Comparison of ENCODE assay signal across 19 mouse cellular contexts in the genomic region with DNA sequence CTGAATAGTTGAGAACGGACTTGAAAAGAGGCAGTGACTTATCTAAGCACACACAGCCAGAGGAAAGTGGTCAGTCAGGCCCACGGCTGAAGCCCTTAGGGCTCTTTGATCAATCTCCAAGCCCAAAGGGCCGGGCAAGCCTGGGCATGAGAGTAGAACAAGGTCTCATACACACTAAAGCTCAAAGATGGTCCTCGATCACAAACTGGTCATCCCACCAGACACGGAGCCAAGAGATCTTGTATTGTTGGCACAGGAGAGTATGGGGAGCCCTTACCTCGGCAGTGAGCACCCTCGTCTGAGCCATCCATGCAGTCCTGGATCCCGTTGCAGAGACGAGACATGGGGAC. TPM values are rescaled to one million over a fixed set of nuclear protein-coding genes. Genes with fewer than 3 reads are reported as not detected.
DNase-seq lines count a peak whose midpoint lies in the region; ATAC-seq and TF ChIP-seq lines count a peak whose summit lies in the region.
"Had no signal": no experiment of that assay in that cellular context is flagged by ENCODE, and none has a peak within 500 bp of the region (broad histone marks: within the 10 kb centered on the region; RNA-seq: fewer than 3 reads in every experiment).

No protein-coding gene starts in this region.

- no peaks in the 10 kb centered on the region for H3K9me3 ChIP-seq in kidney, embryonic 16.5 days (ENCODE audit: low read length)
- no peaks in the 10 kb centered on the region for H3K9me3 ChIP-seq in embryonic facial prominence, embryonic 14.5 days (ENCODE audit: control insufficient read depth, low read length)
- H3K9me3 ChIP-seq in limb, embryonic 14.5 days (ENCODE audit: control insufficient read depth, low read length): no peaks in the 10 kb centered on the region
- H3K9me3 ChIP-seq: neural tube, embryonic 12.5 days had no signal

- H3K36me3 ChIP-seq in kidney, embryonic 16.5 days (ENCODE audit: insufficient read depth, low read length): peaks cover 20% of the 10 kb centered on the region
- H3K36me3 ChIP-seq in embryonic facial prominence, embryonic 14.5 days (ENCODE audit: control insufficient read depth, insufficient read depth, low read length): peaks cover 86% of the 10 kb centered on the region
- H3K36me3 ChIP-seq in limb, embryonic 14.5 days (ENCODE audit: control insufficient read depth, insufficient read depth, low read length): peaks cover 84% of the 10 kb centered on the region

- no peak for DNase-seq in kidney, adult 8-10 months
- DNase-seq in R1 (ENCODE audit: low read depth, low spot score): peak; percentile 25
- no peak for DNase-seq in embryonic facial prominence, embryonic 14.5 days (ENCODE audit: low spot score)
- no peak for DNase-seq in limb, embryonic 14.5 days (ENCODE audit: low spot score)
- no peak for DNase-seq in cerebellum, adult 11 months
- no peak for DNase-seq in c-Kit-positive CD71-positive TER-119-positive erythroid progenitor cells, embryonic 14.5 days (ENCODE audit: low spot score)
- DNase-seq in frontal cortex, postnatal 25 days (ENCODE audit: low spot score in 2 of 2): no peak
- DNase-seq: adrenal gland, postnatal 25 days; B cell, adult 2 months; cerebellum, adult 9-10 months; heart, postnatal 14 days; spleen, adult 18-20 months; thymus, postnatal 36 days had no signal

- peak overlapping the region; percentile 54 for H3K27ac ChIP-seq in kidney, embryonic 16.5 days (ENCODE audit: low read length)
- H3K27ac ChIP-seq in embryonic facial prominence, embryonic 14.5 days (replicated peaks; ENCODE audit: low read depth, low read length): peak overlapping the region; percentile 75
- H3K27ac ChIP-seq in limb, embryonic 14.5 days (replicated peaks; ENCODE audit: low read depth, low read length): peak overlapping the region; percentile 14; the same call in 1 of the 2 replicates
- H3K27ac ChIP-seq: liver, embryonic 14.5 days; neural tube, embryonic 12.5 days had no signal

- H3K4me3 ChIP-seq in kidney, embryonic 16.5 days (ENCODE audit: low read length): no peak overlapping the region
- H3K4me3 ChIP-seq in embryonic facial prominence, embryonic 14.5 days (ENCODE audit: low read depth, low read length): no peak overlapping the region
- no peak overlapping the region for H3K4me3 ChIP-seq in limb, embryonic 14.5 days (replicated peaks; ENCODE audit: low read length)
- H3K4me3 ChIP-seq: neural tube, embryonic 12.5 days had no signal

- peaks cover 38% of the 10 kb centered on the region for H3K4me1 ChIP-seq in kidney, embryonic 16.5 days (ENCODE audit: insufficient read depth, low read length)
- peaks cover 33% of the 10 kb centered on the region for H3K4me1 ChIP-seq in embryonic facial prominence, embryonic 14.5 days (ENCODE audit: control insufficient read depth, insufficient read depth, low read length)
- peaks cover 26% of the 10 kb centered on the region for H3K4me1 ChIP-seq in limb, embryonic 14.5 days (ENCODE audit: control insufficient read depth, insufficient read depth, low read length)

- no peak overlapping the region for H3K9ac ChIP-seq in kidney, embryonic 16.5 days (replicated peaks; ENCODE audit: low read length)
- no peak overlapping the region for H3K9ac ChIP-seq in embryonic facial prominence, embryonic 14.5 days (ENCODE audit: low read depth, low read length)
- no peak overlapping the region for H3K9ac ChIP-seq in limb, embryonic 14.5 days (ENCODE audit: low read depth, low read length, severe bottlenecking)
- H3K9ac ChIP-seq: liver, embryonic 14.5 days; neural tube, embryonic 12.5 days had no signal

- no peak for ATAC-seq in kidney, embryonic 16.5 days (ENCODE audit: low FRiP score, low TSS enrichment)
- no peak for ATAC-seq in embryonic facial prominence, embryonic 14.5 days (ENCODE audit: low read depth)
- no peak for ATAC-seq in limb, embryonic 14.5 days (ENCODE audit: low FRiP score, low read depth)
- ATAC-seq: activated CD4-positive, CD25-positive, alpha-beta regulatory T cell, adult 4 months; hindbrain, embryonic 16.5 days had no signal

- TF ChIP-seq POLR2A in limb, embryonic 14.5 days (IDR thresholded peaks at IDR 0.05; ENCODE audit: borderline replicate concordance, extremely low read depth, insufficient read depth, insufficient read length): no peak

- H3K27me3 ChIP-seq in kidney, embryonic 16.5 days (ENCODE audit: insufficient read depth, low read length): peaks cover 6% of the 10 kb centered on the region; the same call in 1 of the 2 replicates
- no peaks in the 10 kb centered on the region for H3K27me3 ChIP-seq in embryonic facial prominence, embryonic 14.5 days (replicated peaks; ENCODE audit: control insufficient read depth, insufficient read depth, low read length)
- no peaks in the 10 kb centered on the region for H3K27me3 ChIP-seq in limb, embryonic 14.5 days (ENCODE audit: control insufficient read depth, insufficient read depth, low read length)
- H3K27me3 ChIP-seq: neural tube, embryonic 12.5 days had no signal

- H3K4me2 ChIP-seq in kidney, embryonic 16.5 days (replicated peaks; ENCODE audit: low read depth, low read length): no peak overlapping the region
- H3K4me2 ChIP-seq in embryonic facial prominence, embryonic 14.5 days (ENCODE audit: low read depth, low read length): no peak overlapping the region
- H3K4me2 ChIP-seq in limb, embryonic 14.5 days (replicated peaks; ENCODE audit: low read depth, low read length, severe bottlenecking): no peak overlapping the region
- H3K4me2 ChIP-seq: heart, embryonic 11.5 days; neural tube, embryonic 12.5 days had no signal

- 87% methylated on average over 9 of the region's 9 CpGs for WGBS in kidney, embryonic 16.5 days
- 83% methylated on average over 9 of the region's 9 CpGs for WGBS in embryonic facial prominence, embryonic 14.5 days
- WGBS in limb, embryonic 14.5 days: 82% methylated on average over 9 of the region's 9 CpGs

RNA-seq across cellular contexts. Expression of gene Lrp1, which starts 10.9 kb away (rescaled TPM):
- 70.9 and 71.7 TPM in 2 replicates for polyA plus RNA-seq in kidney, embryonic 16.5 days (2015; fragmentation: Nextera tagmentation; extraction: Ambion mirVana)
- polyA plus RNA-seq in embryonic facial prominence, embryonic 14.5 days (2014; fragmentation: Nextera tagmentation; extraction: Ambion mirVana): 137 and 145 TPM in 2 replicates
- polyA plus RNA-seq in limb, embryonic 14.5 days (2012; rRNA removed): 261 and 271 TPM in 2 replicates
- 146 and 172 TPM in 2 replicates for polyA plus RNA-seq in limb, embryonic 14.5 days (2014; fragmentation: Nextera tagmentation; extraction: Ambion mirVana)

RNA-seq across cellular contexts. Expression of gene Stat6, which starts 32.7 kb away (rescaled TPM):
- polyA plus RNA-seq in kidney, embryonic 16.5 days (2015; fragmentation: Nextera tagmentation; extraction: Ambion mirVana): 33.8 and 37.4 TPM in 2 replicates
- 22.9 and 23.1 TPM in 2 replicates for polyA plus RNA-seq in embryonic facial prominence, embryonic 14.5 days (2014; fragmentation: Nextera tagmentation; extraction: Ambion mirVana)
- 30.7 and 33.5 TPM in 2 replicates for polyA plus RNA-seq in limb, embryonic 14.5 days (2012; rRNA removed)
- 22.2 and 24.6 TPM in 2 replicates for polyA plus RNA-seq in limb, embryonic 14.5 days (2014; fragmentation: Nextera tagmentation; extraction: Ambion mirVana)

RNA-seq across cellular contexts. Expression of gene Nemp1, which starts 56.7 kb away (rescaled TPM):
- polyA plus RNA-seq in kidney, embryonic 16.5 days (2015; fragmentation: Nextera tagmentation; extraction: Ambion mirVana): 10.6 and 10.7 TPM in 2 replicates
- 10.5 and 11.2 TPM in 2 replicates for polyA plus RNA-seq in embryonic facial prominence, embryonic 14.5 days (2014; fragmentation: Nextera tagmentation; extraction: Ambion mirVana)
- polyA plus RNA-seq in limb, embryonic 14.5 days (2012; rRNA removed): 12.3 and 13.9 TPM in 2 replicates
- polyA plus RNA-seq in limb, embryonic 14.5 days (2014; fragmentation: Nextera tagmentation; extraction: Ambion mirVana): 9.0 and 10.2 TPM in 2 replicates

RNA-seq across cellular contexts. Expression of gene Nab2, which starts 58.3 kb away (rescaled TPM):
- polyA plus RNA-seq in kidney, embryonic 16.5 days (2015; fragmentation: Nextera tagmentation; extraction: Ambion mirVana): 28.8 and 32.1 TPM in 2 replicates
- polyA plus RNA-seq in embryonic facial prominence, embryonic 14.5 days (2014; fragmentation: Nextera tagmentation; extraction: Ambion mirVana): 15.2 and 16.1 TPM in 2 replicates
- polyA plus RNA-seq in limb, embryonic 14.5 days (2012; rRNA removed): 64.5 and 68.3 TPM in 2 replicates
- polyA plus RNA-seq in limb, embryonic 14.5 days (2014; fragmentation: Nextera tagmentation; extraction: Ambion mirVana): 16.4 and 19.9 TPM in 2 replicates

Comparison
In these comparisons a context has a peak if more than half of its experiments do, and no peak if none do; other contexts are left out.
1. H3K27ac ChIP-seq: peak in every context shown above with its lines; median percentile 75 in embryonic facial prominence, embryonic 14.5 days; 54 in kidney, embryonic 16.5 days; 14 in limb, embryonic 14.5 days.